Mouse (Mus musculus) right cerebral cortex, postnatal 10 days (tissue): ENCODE data around the gene Atxn1l.
A peak's percentile ranks its signal among the peaks of the same experiment; 100 is the strongest.

Experiments used
- DNase-seq, 2 experiments: peaks; one replicate each; pipeline ENCODE4 v3.0.0; 2021; ENCODE audit warnings: low spot score in 2 of 2

Gene Atxn1l

DNA sequence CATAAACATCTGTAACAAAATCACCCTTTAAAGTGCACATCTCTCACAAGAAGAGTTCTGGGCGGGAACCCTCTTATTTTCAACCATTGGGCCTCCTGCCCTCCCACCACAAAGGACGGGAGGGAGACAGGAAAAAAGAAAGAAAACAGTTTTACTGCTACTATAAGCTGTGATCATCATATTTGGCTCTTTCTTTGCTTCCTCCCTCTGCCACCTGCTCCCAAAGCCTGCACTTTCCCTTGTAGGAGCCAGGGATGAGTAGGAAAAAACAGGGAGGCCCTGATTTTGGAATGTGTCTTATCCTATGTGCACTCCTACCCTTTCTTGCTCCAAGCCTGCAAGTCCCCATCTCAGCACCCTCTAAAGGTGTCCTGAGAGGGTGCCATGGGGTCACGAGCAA is 6.5 kb downstream of the Atxn1l start:
- no peak for DNase-seq

DNA sequence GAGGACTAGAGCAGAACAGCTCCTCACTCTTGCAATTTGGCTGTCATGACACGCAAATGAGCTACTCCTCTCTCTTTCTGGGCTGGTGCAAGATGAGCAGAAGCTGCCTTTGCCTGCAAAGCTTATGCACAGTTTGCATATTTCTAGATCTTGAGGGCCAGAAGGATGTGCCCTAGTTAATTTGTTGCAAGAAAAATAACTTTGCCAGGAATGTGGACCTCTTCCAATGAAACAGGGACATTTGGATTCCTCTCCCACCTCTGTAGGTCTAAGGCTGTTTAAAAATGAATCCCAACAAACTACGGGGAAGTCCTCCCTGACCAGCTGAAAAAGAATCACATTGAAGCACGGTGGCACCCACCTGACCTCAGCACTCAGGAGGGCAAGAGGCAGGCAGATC is 12.4 kb downstream of the Atxn1l start:
- no peak for DNase-seq

- no peak for DNase-seq
Observed at GRCm38 (mm10) chr8:109714961-109715360, 22.6 kb downstream of the Atxn1l start.

- peak in 1 of 2 experiments; percentile 40 for DNase-seq
Observed at GRCm38 (mm10) chr8:109712521-109712920, 25.0 kb downstream of the Atxn1l start.

- DNase-seq, result no peak
Observed at GRCm38 (mm10) chr8:109707921-109708320, 29.6 kb downstream of the Atxn1l start.

DNA sequence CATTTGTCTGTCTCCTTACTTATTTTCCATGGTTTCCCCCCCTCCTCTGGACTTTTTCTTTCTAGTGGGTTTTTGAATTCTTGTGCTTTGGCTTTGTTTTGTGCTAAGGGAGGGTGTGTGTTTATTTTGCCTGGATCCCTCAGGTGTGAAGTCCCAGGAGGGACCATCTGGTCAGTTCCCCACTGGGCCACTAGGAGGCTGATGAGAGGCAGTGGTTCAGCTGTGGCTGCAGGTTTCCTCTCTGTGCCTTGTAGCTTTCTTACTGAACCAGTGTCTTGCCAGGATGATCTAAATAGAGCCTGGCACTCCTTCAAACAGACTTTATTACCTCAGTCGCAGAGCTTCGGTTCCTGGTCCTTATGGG is 30.7 kb downstream of the Atxn1l start:
- DNase-seq, result peak; percentile 75 to 82

GRCm38 (mm10) chr8:109706076-109706873 is 31.3 kb downstream of the Atxn1l start:
- DNase-seq, result peak; percentile 37 to 54

GRCm38 (mm10) chr8:109705320-109706075 is 32.0 kb downstream of the Atxn1l start, which contains the start of gene Zfp821:
Zfp821 (plus strand) TSS chr8:109705546.
- DNase-seq, result peak; percentile 96

- no peak for DNase-seq
Observed at GRCm38 (mm10) chr8:109704565-109705319, 32.8 kb downstream of the Atxn1l start.

DNA sequence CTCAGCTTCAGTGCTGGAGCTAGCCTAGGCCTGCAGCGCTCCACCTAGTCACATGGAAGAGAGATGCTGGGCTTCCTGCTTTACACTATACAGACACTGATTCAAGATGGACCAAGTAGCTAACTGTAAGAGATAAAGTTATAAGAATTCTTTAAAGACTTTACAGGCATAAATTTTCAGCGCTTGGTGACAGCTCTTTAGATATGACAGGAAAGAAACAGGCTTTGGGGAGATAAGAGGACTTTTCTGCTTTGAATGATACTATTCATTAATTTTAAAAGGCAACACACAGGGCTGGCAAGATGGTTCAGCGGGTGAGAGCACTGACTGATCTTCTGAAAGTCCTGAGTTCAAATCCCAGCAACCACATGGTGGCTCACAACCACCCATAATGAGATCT is 39.1 kb downstream of the Atxn1l start:
- no peak for DNase-seq

DNA sequence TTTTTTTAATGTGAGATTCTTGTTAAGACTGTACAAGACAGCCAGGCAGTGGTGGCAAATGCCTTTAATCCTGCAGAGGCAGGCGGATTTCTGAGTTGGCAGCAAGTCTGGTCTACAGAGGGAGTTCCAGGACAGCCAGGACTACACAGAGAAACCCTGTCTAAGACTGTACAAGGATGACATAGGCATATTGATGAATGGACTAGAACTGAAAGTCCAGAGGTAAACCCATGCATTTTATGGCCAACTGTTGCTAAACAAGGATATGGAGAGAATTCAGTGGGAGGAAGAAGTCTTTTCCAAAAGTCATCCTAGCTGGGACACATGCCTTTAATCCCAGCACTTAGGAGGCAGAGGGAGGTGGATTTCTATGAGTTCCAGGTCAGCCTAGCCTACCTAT is 39.8 kb downstream of the Atxn1l start:
- no peak for DNase-seq

DNA sequence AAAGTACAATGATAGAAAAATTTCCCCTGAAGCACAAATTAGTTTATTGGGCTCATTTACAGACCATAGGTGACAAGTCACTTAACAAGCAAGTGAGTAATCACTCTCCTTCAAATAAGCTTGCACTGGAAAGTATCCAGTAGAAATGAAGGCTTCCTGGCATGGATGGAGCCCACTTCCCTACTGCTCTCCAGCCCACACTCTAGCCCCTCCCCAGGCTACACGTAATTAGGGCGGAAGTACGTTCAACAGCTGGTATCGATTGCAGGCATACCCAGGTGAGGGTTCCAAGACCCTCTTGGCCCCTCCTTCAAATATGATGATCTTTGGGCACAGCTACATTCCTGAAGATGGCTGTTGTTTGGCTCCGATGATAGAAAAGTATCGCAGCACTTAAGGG is 43.4 kb downstream of the Atxn1l start:
- DNase-seq, result no peak

DNA sequence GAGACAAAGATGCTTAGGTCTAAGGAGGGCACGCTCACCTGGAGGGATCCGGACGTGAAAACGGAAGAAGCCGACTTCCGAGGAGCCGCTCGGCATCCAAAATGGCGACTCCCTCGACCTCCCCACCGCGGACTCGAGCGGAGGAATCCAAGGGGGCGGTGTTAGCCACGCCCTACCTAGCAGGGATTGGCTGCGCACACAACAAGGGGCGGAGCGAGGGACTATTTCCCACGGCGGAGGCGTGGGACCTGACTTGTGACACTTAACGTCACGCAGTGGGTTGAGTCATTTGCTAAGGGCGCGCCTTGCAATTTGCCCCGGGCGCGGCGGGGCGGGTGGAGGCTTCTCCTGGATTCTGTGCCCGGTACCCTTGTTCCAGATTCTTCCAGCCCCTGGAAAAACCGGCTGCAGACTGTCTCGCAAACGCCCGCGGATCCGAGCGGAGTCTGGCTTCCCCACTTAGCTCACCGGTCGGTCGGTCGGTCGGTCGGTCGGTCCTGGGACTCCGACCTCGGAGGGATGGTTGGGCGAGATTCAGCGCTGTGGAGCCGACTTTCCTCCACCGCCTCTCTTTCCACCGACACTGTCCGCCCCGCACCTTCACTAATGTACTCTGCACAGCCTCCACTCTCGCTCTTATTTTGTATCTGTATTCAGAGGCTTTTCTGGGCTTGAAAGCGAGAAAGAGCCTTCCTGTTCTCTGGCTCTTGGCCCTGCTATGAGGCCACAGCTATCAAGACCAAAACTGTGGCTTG is 44.2 kb downstream of the Atxn1l start, which contains the start of gene Ist1:
Gene Ist1, minus strand, starts transcription at position 115 of the 755 bp plus-strand sequence.
- peak; percentile 99 for DNase-seq

GRCm38 (mm10) chr8:109692443-109693145 is 44.9 kb downstream of the Atxn1l start:
- no peak for DNase-seq

- no peak for DNase-seq
Observed at GRCm38 (mm10) chr8:109691769-109692168, 45.8 kb downstream of the Atxn1l start.

DNA sequence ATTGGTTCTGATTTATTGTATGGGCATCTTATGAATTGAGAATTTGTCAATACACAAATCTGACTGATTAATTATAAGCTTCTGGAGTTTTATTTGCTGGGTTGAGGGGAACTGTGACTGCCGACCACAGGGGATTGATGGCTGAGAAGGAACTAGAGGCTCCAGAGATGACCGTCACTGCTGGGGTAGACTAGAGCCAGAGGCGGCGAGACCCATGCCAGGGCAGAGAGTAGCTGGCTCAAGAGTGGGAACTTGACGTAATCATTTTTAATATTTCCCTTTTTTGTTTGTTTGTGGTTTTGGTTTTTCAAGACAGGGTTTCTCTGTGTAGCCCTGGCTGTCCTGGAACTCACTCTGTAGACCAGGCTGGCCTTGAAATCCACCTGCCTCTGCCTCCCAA is 50.3 kb downstream of the Atxn1l start:
- DNase-seq, result no peak

GRCm38 (mm10) chr8:109682120-109682519 is 55.4 kb downstream of the Atxn1l start:
- no peak for DNase-seq

- no peak for DNase-seq
Observed at GRCm38 (mm10) chr8:109681535-109681934, 56.0 kb downstream of the Atxn1l start.
